Mouse (Mus musculus) kidney, adult 9 months (tissue): ENCODE data around the gene Frs3.
A peak's percentile ranks its signal among the peaks of the same experiment; 100 is the strongest.

ENCODE experiments used
- DNase-seq: peaks from one replicate; pipeline ENCODE4 v3.0.0; 2022

Gene Frs3

DNA sequence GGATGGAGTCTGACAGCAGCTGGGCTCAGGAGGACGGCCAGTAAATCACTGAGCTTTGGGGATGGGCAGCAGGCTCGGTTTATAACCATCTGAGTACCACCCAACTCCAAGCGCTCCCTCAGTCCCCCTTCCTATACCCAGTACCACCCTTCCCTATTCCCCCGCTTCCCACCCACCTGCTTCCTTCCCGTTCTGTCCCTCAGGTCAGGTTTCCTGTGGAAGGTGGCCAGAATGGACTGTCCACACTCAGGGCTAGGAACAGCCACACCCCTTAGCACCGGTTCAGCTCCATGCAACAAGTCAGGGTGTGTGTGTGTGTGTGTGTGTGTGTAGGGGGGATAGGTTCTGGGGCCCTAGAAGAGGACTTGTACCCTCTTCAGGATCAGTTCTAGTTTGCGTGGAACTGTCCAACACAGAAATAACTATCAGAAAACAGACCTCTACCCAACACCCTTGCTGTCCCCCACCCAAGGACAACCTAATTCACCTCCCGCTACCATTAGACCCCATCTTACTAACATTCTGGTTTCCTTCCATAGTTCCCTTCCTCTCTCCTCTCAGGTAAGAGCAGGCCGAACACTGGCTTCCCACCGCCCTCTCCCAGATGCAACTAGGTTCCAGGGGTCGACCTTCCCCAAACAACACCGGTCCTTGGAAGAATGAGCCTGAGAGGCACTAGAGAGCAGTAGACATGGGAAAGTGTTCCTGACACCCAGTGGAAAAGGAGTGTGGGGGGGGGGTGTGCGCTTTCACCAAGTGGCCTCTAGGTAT lies 5.0 kb downstream of the Frs3 start:
- no peak for DNase-seq

DNA sequence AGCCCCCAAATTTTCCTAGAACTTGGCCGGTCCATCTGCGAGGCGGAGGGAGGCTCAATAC lies 5.4 kb downstream of the Frs3 start, which contains the start of gene Gm21981:
Gm21981 (minus strand) TSS at position 14 of the 61 bp plus-strand sequence.
- DNase-seq: no peak

DNA sequence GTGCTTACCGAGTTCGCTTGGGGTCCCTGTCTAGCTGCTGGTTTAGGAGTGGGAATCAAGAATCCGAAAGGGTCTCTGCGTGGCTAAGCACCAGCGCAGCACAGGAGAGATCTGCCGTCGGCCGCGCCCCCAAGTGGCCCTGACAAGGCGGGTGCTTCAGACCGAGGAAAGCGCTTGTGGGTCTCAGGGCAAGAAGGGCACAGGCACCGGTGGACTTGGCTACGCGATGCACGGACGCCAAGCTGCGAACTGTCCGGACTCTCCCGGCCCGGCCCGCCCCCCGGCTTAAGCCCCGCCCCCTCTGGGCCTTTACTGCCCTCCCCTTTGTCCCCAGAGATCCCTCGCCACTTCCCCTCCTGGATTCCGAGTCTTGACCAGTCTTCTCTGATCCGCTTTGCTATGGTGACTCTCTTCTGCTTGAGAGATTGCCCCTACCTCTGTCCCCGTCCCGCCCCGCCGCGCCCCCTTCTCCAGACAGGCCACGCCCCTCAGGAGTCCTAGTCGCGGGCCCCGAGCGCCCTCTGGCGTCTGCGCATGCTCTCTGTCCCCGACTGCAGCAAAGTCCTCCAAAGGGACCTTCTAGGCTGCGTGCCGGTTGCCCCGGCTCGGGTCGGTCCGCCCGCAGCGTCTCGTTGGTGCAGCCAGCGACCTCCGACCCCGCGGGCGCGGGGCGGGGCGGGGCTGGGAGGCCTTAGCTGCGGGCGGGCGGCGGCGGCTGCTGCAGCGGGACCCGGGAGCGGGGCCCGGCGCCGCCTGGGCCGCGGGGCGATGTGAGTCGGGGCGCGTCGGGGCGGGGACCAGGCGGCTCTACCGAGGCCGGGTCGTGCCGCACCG lies 5.9 kb downstream of the Frs3 start, which contains the start of gene Prickle4:
Prickle4 (minus strand) TSS at position 234 of the 834 bp plus-strand sequence.
- DNase-seq: peak; percentile 98

GRCm38 (mm10) chr17:47695337-47695710 lies 6.5 kb downstream of the Frs3 start:
- no peak for DNase-seq

DNA sequence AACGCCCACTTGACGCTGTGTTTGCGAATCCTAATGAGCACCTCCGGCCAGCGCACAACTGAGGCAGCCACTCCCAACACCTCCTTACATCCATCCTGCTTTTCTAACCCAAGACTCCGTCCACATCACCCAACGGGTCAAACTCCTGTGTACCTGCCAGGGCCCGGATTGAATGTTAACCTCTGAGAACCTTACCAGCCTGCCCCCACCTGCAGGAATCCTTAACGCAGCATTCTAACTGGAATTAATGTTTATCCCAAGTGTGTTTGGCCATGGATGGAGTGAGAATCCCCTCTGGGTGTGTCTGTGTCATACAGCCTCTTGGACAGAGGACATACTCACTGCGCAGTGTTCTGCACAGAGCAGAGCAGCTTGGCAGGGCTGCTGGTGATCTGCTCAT lies 9.3 kb downstream of the Frs3 start:
- peak; percentile 92 for DNase-seq

DNA sequence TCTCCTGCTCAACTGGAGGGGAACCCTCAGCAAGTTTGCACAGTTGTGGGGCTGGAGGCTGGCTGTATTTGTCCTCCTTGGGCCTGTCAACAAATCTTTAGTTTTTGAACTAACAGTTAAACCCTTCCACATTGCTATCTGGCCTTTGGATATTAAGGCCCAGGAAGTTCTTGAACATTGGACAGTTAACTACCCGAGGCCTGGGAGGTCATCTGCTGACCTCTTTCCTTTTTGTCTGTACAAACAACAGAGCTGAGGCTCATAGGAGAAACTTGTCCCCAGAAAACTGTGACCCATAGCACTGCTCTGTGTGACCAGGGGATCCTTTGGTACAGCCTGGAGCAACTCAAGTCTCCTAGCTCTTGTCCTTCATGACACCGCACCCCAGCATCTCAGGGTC lies 10.2 kb downstream of the Frs3 start:
- peak; percentile 70 for DNase-seq

- DNase-seq: no peak
Observed at GRCm38 (mm10) chr17:47701793-47702192, 13.0 kb downstream of the Frs3 start.

DNA sequence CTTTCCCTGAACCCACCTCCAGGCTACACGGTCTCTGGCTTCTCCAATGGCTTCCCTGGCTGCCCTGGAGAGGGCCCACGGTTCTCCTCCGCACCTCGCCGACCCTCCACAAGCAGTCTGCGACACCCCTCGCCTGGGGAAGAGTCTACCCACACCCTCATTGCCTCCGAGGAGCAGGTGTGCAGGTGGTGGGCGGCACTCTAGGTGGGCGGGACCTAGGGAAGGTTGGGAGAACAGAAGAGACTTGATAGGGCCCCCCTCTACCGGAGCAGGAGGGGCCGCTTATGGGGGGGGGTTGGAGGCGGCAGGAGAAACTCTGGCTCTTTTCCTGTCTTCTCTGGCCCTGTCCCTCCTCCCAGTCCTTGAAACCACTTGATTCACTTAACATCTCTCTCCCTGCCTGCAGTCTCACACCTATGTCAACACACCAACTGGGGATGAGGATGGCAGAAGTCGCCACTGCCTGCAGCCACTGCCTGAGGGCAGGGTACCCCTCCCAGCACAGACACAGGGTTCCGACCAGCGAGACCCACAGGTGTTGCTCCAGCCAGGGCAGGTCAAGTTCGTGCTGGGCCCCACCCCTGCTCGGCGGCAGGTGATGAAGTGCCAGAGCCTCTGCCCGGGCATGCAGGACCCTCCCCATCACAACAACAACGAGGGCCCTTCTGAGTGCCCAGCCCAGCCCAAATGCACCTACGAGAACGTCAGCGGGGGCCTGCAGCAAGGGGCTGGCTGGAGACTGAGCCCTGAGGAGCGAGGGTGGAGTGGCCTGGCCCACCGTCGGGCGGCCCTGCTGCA lies 13.9 kb downstream of the Frs3 start:
- DNase-seq: no peak

GRCm38 (mm10) chr17:47703556-47703955 lies 14.7 kb downstream of the Frs3 start:
- no peak for DNase-seq

GRCm38 (mm10) chr17:47704692-47705091 lies 15.9 kb downstream of the Frs3 start:
- DNase-seq: peak; percentile 29

- DNase-seq: no peak
Observed at GRCm38 (mm10) chr17:47706196-47706595, 17.4 kb downstream of the Frs3 start.

DNA sequence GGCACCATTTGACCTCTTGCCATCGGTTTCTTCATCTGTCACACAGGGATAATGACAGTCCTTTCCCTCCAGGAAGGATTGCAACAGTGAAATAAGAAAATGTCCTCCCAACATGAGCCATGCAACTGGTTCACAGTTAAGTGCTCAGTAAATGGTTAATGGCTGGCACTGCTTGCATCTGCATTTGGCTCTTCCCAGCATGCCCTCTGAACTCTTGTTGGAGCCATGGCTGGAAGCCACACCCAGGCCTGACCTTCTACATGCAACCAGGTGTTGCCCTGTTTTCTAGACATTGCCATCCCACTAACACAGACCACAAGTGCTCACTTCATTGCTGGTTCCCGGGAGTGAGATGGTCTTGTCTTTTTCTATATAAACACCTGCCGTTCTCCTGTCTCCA lies 19.1 kb downstream of the Frs3 start:
- DNase-seq: peak; percentile 65

DNA sequence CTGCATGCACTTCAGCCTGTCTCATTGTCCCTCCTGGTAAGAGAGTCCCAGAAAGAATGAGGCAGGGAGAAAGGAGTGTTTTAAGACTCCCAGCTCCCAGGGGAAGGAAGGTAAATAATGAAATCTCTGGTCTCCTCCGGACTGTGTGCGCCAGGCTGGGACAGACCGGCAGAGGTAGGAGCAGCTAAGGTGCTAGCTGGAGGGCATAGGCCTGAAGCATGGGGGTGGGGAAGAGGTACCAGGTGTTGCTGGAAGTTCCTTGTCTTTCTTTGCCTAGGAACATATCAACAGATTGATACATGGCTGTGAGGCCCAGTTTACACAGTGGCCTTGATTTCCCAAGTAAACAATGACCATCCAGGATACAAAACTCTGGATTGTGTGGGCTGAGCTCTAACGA lies 20.1 kb downstream of the Frs3 start:
- DNase-seq: no peak

- DNase-seq: no peak
Observed at GRCm38 (mm10) chr17:47710036-47710435, 21.2 kb downstream of the Frs3 start.

GRCm38 (mm10) chr17:47711883-47712282 lies 23.1 kb downstream of the Frs3 start:
- no peak for DNase-seq

GRCm38 (mm10) chr17:47712889-47713571 lies 24.2 kb downstream of the Frs3 start:
- no peak for DNase-seq

DNA sequence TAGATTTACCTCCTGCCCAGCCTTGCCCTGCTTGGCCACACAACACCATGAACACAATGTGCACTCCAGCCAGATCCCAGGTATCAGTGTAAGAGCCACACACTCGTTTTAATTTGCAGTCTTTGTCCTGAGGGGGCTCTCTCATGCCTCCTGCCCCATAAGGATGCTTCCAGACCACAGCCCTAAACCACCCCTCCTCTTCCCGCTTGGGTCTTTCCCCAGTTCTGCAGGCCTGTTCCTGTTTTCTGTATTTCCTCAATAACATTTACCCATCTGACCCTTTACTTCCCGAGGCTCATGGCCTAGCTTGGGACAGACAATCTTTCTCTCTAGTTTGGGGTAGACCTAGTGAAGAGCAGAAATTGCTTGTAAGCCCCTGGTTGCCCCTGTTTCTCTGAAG lies 26.2 kb downstream of the Frs3 start:
- no peak for DNase-seq

GRCm38 (mm10) chr17:47721183-47721582 lies 32.4 kb downstream of the Frs3 start:
- DNase-seq: no peak

- no peak for DNase-seq
Observed at GRCm38 (mm10) chr17:47726566-47726965, 37.7 kb downstream of the Frs3 start, which contains the start of gene Pgc. Pgc (plus strand) TSS chr17:47726842.

- DNase-seq: no peak
Observed at GRCm38 (mm10) chr17:47730633-47731575, 42.1 kb downstream of the Frs3 start.

DNA sequence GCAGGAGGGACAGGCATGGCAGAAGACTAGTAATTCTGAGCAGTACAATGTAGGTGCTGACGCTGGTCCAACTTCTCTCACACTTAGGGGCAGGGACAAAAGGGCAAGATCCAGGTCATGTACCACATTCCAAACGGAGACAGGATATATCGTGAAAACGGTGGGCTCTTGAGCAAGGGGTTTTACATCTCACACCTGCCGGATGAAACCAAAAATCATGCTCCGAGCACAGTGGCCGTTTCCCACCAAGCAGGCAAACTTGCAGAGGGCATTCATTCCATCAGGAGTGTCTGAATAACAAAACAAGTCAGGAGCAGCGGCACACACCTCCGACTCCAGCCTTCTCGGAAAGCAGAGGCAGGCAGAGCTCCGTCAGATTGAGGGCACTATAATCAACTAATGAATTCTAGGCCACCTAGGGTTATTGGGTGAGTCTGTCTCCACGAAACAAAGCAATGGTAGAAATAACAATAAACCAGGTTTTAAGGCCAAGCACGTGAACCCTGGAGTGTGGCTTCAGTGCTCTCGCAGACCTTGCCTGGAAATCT lies 46.8 kb downstream of the Frs3 start:
- no peak for DNase-seq

- DNase-seq: peak; percentile 98
Observed at GRCm38 (mm10) chr17:47736856-47737255, 48.0 kb downstream of the Frs3 start, which contains the start of gene Tfeb. Tfeb (plus strand) TSS chr17:47737030.
